Mouse (Mus musculus): ENCODE data around the gene Dgki.

DNA sequence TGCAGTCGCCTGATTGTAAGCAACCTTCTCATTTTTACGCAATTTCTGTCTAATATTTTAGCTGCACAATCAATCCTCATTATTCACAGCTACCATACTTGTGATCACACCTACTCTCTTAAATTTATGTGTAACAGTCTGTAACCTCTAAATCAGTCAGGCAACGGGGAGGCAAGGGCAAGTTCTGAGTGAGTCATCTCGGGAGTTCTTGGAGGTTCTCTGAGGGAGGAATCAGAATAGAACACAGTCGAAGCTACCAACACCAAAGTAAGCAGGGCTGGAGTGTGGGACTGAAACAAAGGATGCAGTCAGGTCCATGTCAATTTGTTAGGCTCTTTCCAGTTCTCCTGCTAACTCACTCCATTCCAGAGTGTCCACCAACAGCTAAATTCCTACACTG lies 17.9 kb upstream of the Dgki start:
- no peak for TF ChIP-seq CTCF (IDR thresholded peaks at IDR 0.05; ENCODE audit: control insufficient read depth, insufficient read depth, insufficient read length)
- no peak for TF ChIP-seq MYOG (IDR thresholded peaks at IDR 0.05; ENCODE audit: control insufficient read depth, extremely low read depth, insufficient read length)
- no peak for TF ChIP-seq CEBPB (IDR thresholded peaks at IDR 0.05; ENCODE audit: low read depth)
- TF ChIP-seq USF1 (IDR thresholded peaks at IDR 0.05; ENCODE audit: low read depth) = no peak
- TF ChIP-seq MYOD1 (IDR thresholded peaks at IDR 0.05; ENCODE audit: control insufficient read depth, insufficient read length, low read depth) = no peak
- no peak for TF ChIP-seq MAX (IDR thresholded peaks at IDR 0.05)
